Mouse (Mus musculus) liver, embryonic 13.5 days (tissue): ENCODE measurements around the gene Vmn1r160. TPM values are rescaled to one million over a fixed set of nuclear protein-coding genes. Genes with fewer than 3 reads are reported as not detected.
"Not testable (repeated sequence)": the region's sequence is repeated elsewhere in the genome, so short reads cannot be mapped to it uniquely, and the experiment has no call there.

Experiments used
- ATAC-seq: fragments of 200-750 bp; cut with Nextera tagmentation; 2 replicates; pipeline ENCODE4 v1.8.0; 2017; ENCODE audit warnings: low read depth, mild to moderate bottlenecking, moderate number of reproducible peaks, moderate library complexity
- DNase-seq: peaks from one replicate; pipeline ENCODE4 v3.0.0; 2022
- H3K27ac ChIP-seq: fragments of 300-500 bp; sonication (generic); 2 replicates; pipeline ENCODE4 v1.5.1; 2015; ENCODE audit warnings: moderate library complexity, mild to moderate bottlenecking, inconsistent platforms
- H3K27me3 ChIP-seq: fragments of 300-500 bp; sonication (generic); 2 replicates; pipeline ENCODE4 v1.6.1; 2015; ENCODE audit warnings: mild to moderate bottlenecking, inconsistent platforms
- H3K36me3 ChIP-seq: fragments of 300-500 bp; sonication (generic); 2 replicates; pipeline ENCODE4 v1.6.1; 2015; ENCODE audit warnings: mild to moderate bottlenecking, inconsistent platforms
- H3K4me1 ChIP-seq: fragments of 300-500 bp; sonication (generic); replicated peaks from 2 replicates; pipeline ENCODE4 v1.6.1; 2015; ENCODE audit warnings: inconsistent platforms
- H3K4me2 ChIP-seq: fragments of 300-500 bp; sonication (generic); 2 replicates; pipeline ENCODE4 v1.6.1; 2015; ENCODE audit warnings: inconsistent platforms, mild to moderate bottlenecking, moderate library complexity
- H3K4me3 ChIP-seq: fragments of 300-500 bp; sonication (generic); replicated peaks from 2 replicates; pipeline ENCODE4 v1.5.1; 2015; ENCODE audit warnings: mild to moderate bottlenecking, inconsistent platforms
- H3K9ac ChIP-seq: fragments of 300-500 bp; sonication (generic); 2 replicates; pipeline ENCODE4 v1.6.1; 2015; ENCODE audit warnings: mild to moderate bottlenecking, inconsistent platforms
- H3K9me3 ChIP-seq: fragments of 300-500 bp; sonication (generic); replicated peaks from 2 replicates; pipeline ENCODE4 v1.6.1; 2016; ENCODE audit warnings: inconsistent platforms
- WGBS: fragments of 180-500 bp; shearing (Covaris S2); methylation state at CpG from one replicate; pipeline ENCODE4 v1.1.7; 2015; ENCODE audit not compliant: insufficient replicate concordance; 5-methylcytosine and 5-hydroxymethylcytosine counted together
- polyA plus RNA-seq: library from polyadenylated mRNA; unstranded; fragments of >200 nt; fragmentation: Nextera tagmentation; extraction: Ambion mirVana; gene quantifications from 2 replicates; pipeline ENCODE4 v1.2.1, GENCODE M21; 2015

Vmn1r160 gene
- not detected in 2 replicates for polyA plus RNA-seq

DNA sequence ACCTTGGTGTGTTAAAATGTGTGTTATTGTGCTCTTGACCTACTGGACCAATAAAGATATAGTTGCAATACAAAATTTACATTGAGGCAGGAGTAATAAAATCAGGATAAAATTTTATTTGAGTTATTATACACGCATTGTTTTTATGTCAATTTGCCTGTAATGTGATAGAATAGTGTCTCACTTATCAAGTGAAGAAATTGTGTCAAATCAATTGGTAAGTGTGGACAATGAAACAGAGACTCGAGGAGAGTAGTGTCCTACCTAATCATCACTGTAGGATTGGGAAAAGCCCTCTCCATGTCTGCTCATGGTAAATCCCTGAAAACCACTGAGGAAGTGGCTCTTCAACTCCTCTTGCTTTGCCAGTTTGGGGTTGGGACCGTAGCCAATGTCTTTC, at the start of gene Vmn1r160:
Gene Vmn1r160, plus strand, starts transcription at position 301 of the 400 bp plus-strand sequence.
- H3K9me3 ChIP-seq, H3K27me3 ChIP-seq, H3K4me3 ChIP-seq, H3K9ac ChIP-seq, DNase-seq, H3K4me2 ChIP-seq, H3K4me1 ChIP-seq, H3K36me3 ChIP-seq, ATAC-seq, H3K27ac ChIP-seq: not testable (repeated sequence)
- 24% methylated on average over 1 of the region's 3 CpGs for whole genome bisulfite sequencing

DNA sequence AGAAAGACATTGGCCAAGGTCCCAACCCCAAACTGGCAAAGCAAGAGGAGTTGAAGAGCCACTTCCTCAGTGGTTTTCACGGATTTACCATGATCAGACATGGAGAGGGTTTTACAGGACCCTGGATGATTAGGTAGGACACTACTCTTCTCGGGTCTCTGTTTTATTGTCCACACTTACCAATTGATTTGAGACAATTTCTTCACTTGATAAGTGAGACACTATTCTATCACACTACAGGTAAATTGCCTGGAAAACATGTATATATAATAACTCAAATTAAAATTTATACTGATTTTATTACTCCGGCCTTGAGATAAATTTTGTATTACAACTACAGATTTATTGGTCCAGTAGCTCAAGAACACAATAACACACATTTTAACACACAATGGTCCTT, 27.5 kb upstream of the Vmn1r160 start, which contains the start of gene Vmn1r159:
Gene Vmn1r159, minus strand, starts transcription at position 101 of the 400 bp plus-strand sequence.
- 50% methylated on average over 3 of the region's 3 CpGs for WGBS
- H3K36me3 ChIP-seq, H3K27ac ChIP-seq, H3K4me1 ChIP-seq, H3K4me3 ChIP-seq, H3K9me3 ChIP-seq, H3K27me3 ChIP-seq, H3K9ac ChIP-seq, H3K4me2 ChIP-seq, ATAC-seq, DNase-seq: not testable (repeated sequence)

Other genes with a start within 250 kb of the Vmn1r160 start
- not detected in 2 replicates for gene Vmn1r155, start 213.2 kb upstream of the Vmn1r160 start, polyA plus RNA-seq
- not detected in 2 replicates for gene Gm8693, start 178.9 kb upstream of the Vmn1r160 start, polyA plus RNA-seq
- not detected in 2 replicates for gene Gm4567, start 151.5 kb upstream of the Vmn1r160 start, polyA plus RNA-seq
- not detected in 2 replicates for gene Vmn1r157, start 109.5 kb upstream of the Vmn1r160 start, polyA plus RNA-seq
- gene Vmn1r158, start 80.4 kb upstream of the Vmn1r160 start, polyA plus RNA-seq, result not detected in 2 replicates
- gene Vmn1r159, start 27.6 kb upstream of the Vmn1r160 start, polyA plus RNA-seq, result not detected in 2 replicates
- gene Gm4214, start 113.4 kb downstream of the Vmn1r160 start, polyA plus RNA-seq, result not detected in 2 replicates
- not detected in 2 replicates for gene Gm4216, start 148.7 kb downstream of the Vmn1r160 start, polyA plus RNA-seq
- gene Vmn1r163, start 184.3 kb downstream of the Vmn1r160 start, polyA plus RNA-seq, result not detected in 2 replicates
- gene Gm8720, start 196.2 kb downstream of the Vmn1r160 start, polyA plus RNA-seq, result not detected in 2 replicates